In genomic region chr13:29079841-29080240, GRCm38 (mm10) we compare ENCODE assay signal across 16 mouse cellular contexts.
"Had no signal": no experiment of that assay in that cellular context is flagged by ENCODE, and none has a peak within 500 bp of the region (broad histone marks: within the 10 kb centered on the region; RNA-seq: fewer than 3 reads in every experiment).

No protein-coding gene starts in this region.

- H3K4me1 ChIP-seq: liver, embryonic 15.5 days; lung, embryonic 15.5 days; midbrain, embryonic 13.5 days; neural tube, embryonic 12.5 days had no signal

- H3K27me3 ChIP-seq: liver, embryonic 15.5 days; lung, embryonic 15.5 days; midbrain, embryonic 13.5 days; neural tube, embryonic 12.5 days had no signal

- H3K36me3 ChIP-seq: liver, embryonic 15.5 days; lung, embryonic 15.5 days; midbrain, embryonic 10.5 days; midbrain, embryonic 13.5 days; neural tube, embryonic 12.5 days had no signal

- H3K9ac ChIP-seq: liver, embryonic 15.5 days; liver, postnatal 0 days; lung, embryonic 15.5 days; midbrain, embryonic 13.5 days; neural tube, embryonic 12.5 days had no signal

- H3K9me3 ChIP-seq: liver, embryonic 15.5 days; lung, embryonic 15.5 days; midbrain, embryonic 10.5 days; midbrain, embryonic 13.5 days; neural tube, embryonic 12.5 days had no signal

- H3K4me2 ChIP-seq: liver, embryonic 15.5 days; lung, embryonic 15.5 days; midbrain, embryonic 13.5 days; neural tube, embryonic 12.5 days had no signal

- ATAC-seq: liver, postnatal 0 days; lung, postnatal 0 days; midbrain, embryonic 13.5 days; midbrain, embryonic 16.5 days had no signal

- DNase-seq: liver, postnatal 0 days; lung, adult 2 months; lung, postnatal 14 days; lung, postnatal 36 days; right cerebral cortex, postnatal 14 days; spleen, adult 18-20 months; thymus, adult 18-20 months; thymus, postnatal 14 days; thymus, postnatal 36 days had no signal

- H3K27ac ChIP-seq: liver, embryonic 15.5 days; lung, embryonic 15.5 days; midbrain, embryonic 10.5 days; midbrain, embryonic 13.5 days; neural tube, embryonic 12.5 days had no signal

- H3K4me3 ChIP-seq: liver, embryonic 15.5 days; lung, embryonic 15.5 days; midbrain, embryonic 10.5 days; midbrain, embryonic 13.5 days; neural tube, embryonic 12.5 days had no signal
